Mouse (Mus musculus) lung, postnatal 0 days (tissue): ENCODE measurements at regions not wholly inside any gene's neighbourhood (a gene's known extent, or its start where the extent isn't known, plus 50 kb on each side); places are given as distances from the start of the nearest gene placed in this dataset.

Experiments used
- ATAC-seq: fragments of 200-750 bp; cut with Nextera tagmentation; 2 replicates; pipeline ENCODE4 v1.8.0; 2017; ENCODE audit warnings: moderate library complexity
- DNase-seq: peaks from one replicate; pipeline ENCODE4 v3.0.0-alpha.2; 2016; ENCODE audit warnings: low spot score
- H3K27ac ChIP-seq: fragments of 300-500 bp; sonication (generic); 2 replicates; pipeline ENCODE4 v1.5.1; 2014; ENCODE audit warnings: antibody characterized with exemption, mild to moderate bottlenecking, low read length, mixed read lengths
- H3K27me3 ChIP-seq: fragments of 300-500 bp; sonication (generic); replicated peaks from 2 replicates; pipeline ENCODE4 v1.6.1; 2014; ENCODE audit warnings: low read length, mixed read lengths; ENCODE audit not compliant: insufficient read depth
- H3K36me3 ChIP-seq: fragments of 300-500 bp; sonication (generic); 2 replicates; pipeline ENCODE4 v1.6.1; 2014; ENCODE audit warnings: low read length, mixed read lengths; ENCODE audit not compliant: insufficient read depth
- H3K4me1 ChIP-seq: fragments of 300-500 bp; sonication (generic); 2 replicates; pipeline ENCODE4 v1.6.1; 2014; ENCODE audit warnings: antibody characterized with exemption, low read depth, low read length, mixed read lengths; ENCODE audit not compliant: insufficient read depth
- H3K4me2 ChIP-seq: fragments of 300-500 bp; sonication (generic); replicated peaks from 2 replicates; pipeline ENCODE4 v1.6.1; 2014; ENCODE audit warnings: low read depth, mild to moderate bottlenecking, low read length, moderate library complexity, mixed read lengths
- H3K4me3 ChIP-seq: fragments of 300-500 bp; sonication (generic); 2 replicates; pipeline ENCODE4 v1.5.1; 2014; ENCODE audit warnings: low read depth, low read length
- H3K9ac ChIP-seq: fragments of 300-500 bp; sonication (generic); replicated peaks from 2 replicates; pipeline ENCODE4 v1.6.1; 2014; ENCODE audit warnings: low read depth, mild to moderate bottlenecking
- H3K9me3 ChIP-seq: fragments of 300-500 bp; sonication (generic); 2 replicates; pipeline ENCODE4 v1.6.1; 2016; ENCODE audit warnings: low read length, mixed read lengths
- CTCF ChIP-seq: IDR thresholded peaks from 2 replicates; pipeline ENCODE4 v1.5.1; 2016; ENCODE audit warnings: antibody characterized with exemption, mild to moderate bottlenecking
- EP300 ChIP-seq: IDR thresholded peaks from 2 replicates; pipeline ENCODE4 v1.6.1; 2016; ENCODE audit warnings: antibody characterized with exemption, mild to moderate bottlenecking, control low read depth
- WGBS: fragments of 180-500 bp; shearing (Covaris S2); extraction: QIAGEN DNeasy Blood & Tissue Kit; methylation state at CpG from one replicate; pipeline ENCODE4 v1.1.7; 2014; 5-methylcytosine and 5-hydroxymethylcytosine counted together

DNA sequence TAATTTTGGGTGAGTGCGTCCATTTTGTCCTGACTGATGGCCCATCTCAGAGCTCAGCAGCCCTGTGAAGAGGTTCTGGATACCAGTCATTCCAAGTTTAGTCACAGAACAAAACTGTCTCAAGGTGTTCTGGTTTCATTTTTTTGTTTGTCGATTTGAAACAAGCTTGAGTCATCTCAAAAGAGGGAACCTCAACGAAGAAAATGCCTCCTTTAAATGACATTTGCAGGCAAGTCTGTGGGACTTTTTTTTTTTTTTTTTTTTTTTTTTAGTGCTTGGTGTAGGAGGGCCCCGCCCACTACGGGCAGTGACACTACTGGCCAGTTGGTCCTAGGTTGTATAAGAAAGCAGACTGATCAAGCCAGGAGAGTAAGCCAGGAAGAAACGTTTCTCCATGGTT is 175.3 kb upstream of the Ubash3b start:
- H3K27me3 ChIP-seq: no peaks in the 10 kb centered on the region
- H3K36me3 ChIP-seq: no peaks in the 10 kb centered on the region
- no peaks in the 10 kb centered on the region for H3K9me3 ChIP-seq
- WGBS: 76% methylated on average over 6 of the region's 6 CpGs
- H3K4me3 ChIP-seq: no peak overlapping the region
- TF ChIP-seq EP300 (no peak), CTCF (no peak)
- H3K4me2 ChIP-seq: no peak overlapping the region
- H3K4me1 ChIP-seq: no peaks in the 10 kb centered on the region
- DNase-seq (no peak), ATAC-seq (no peak)
- no peak overlapping the region for H3K9ac ChIP-seq
- no peak overlapping the region for H3K27ac ChIP-seq

DNA sequence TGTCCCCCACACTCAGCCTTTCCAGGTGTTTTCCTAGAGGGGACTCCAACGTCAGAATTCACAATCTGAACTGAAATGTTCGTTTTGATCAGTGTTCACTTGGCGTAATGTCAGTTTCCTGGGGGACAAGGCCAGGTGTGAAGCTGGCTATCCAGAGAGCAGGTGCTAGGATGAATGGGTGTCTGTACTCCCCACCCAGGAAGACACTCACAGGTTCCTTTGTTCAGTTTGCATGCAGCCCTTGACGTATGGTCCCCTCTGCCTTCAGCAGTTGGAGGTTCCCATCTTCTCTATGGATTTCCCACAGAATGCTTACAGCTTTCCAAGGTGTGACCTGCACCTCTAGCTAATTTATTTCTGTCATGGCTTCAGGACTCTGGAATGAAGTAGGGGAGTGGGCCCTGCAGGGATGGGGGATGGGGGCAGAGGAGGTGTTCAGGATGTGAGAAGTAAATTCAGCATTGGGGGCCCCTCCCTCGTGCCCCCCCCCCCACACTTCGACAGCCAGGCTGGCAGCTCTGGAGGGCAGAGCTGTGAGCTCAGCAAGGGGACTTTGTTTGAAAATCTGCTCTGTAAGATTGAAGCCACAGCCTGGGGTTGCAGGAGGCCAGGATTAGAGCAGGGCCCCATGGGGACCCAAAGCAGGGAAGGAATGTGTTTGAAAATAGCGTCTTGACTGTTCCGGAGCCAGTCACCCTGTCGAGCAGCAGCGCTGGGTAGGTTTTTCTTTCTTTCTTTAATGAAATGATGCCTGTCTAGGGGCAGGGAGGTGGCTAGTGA is 173.2 kb upstream of the Ubash3b start:
- Histone ChIP-seq H3K36me3 (no peaks in the 10 kb centered on the region), H3K4me2 (no peak overlapping the region), H3K9ac (no peak overlapping the region), H3K4me1 (no peaks in the 10 kb centered on the region), H3K27ac (no peak overlapping the region), H3K9me3 (no peaks in the 10 kb centered on the region), H3K27me3 (no peaks in the 10 kb centered on the region), H3K4me3 (no peak overlapping the region)
- no peak for TF ChIP-seq CTCF
- TF ChIP-seq EP300: no peak
- ATAC-seq (no peak), DNase-seq (no peak)
- 33% methylated on average over 10 of the region's 10 CpGs for WGBS

DNA sequence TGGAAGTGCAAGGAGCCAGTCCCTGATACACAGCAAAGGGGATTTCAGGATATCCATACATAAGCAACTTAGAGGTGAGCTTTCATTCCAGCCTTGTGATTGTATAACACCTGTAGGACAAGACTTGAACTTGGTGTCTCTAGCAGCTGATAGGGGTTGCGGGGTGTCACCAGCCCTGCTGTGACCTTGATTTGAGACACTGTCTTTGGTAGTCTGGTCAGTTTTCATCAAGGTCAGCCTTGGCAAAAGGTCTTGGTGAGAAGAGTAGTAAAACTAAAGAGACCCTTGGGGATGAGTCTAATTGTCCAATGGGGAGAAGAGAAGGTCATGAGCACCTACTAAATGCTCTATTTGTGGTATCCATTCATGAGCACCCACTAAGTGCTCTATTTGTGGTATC is 172.0 kb upstream of the Ubash3b start:
- Histone ChIP-seq H3K4me1 (no peaks in the 10 kb centered on the region), H3K9me3 (no peaks in the 10 kb centered on the region), H3K27me3 (no peaks in the 10 kb centered on the region), H3K27ac (no peak overlapping the region), H3K4me2 (no peak overlapping the region), H3K4me3 (no peak overlapping the region), H3K9ac (no peak overlapping the region), H3K36me3 (no peaks in the 10 kb centered on the region)
- WGBS: 100% methylated on average over 1 of the region's 1 CpGs
- ATAC-seq: no peak
- no peak for DNase-seq
- no peak for TF ChIP-seq EP300
- TF ChIP-seq CTCF: no peak

DNA sequence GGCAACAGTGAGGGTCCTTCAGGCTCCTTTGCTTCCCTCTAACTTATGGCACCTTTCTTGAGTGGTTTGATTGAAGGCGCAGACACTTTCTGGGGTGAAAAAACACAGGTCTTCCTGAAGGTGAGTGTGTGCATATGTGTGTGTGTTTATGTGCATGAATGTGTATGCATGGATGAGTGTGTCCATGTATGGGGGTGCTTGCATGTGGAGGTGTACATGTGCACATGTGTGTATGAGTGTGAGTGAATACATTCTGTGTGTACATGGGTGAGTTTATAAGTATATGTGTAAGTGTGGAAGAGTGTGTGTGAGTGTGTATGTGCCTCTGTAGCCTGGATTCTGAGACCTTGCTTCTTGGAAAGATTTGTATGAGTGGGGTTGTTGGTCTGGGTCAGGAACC is 167.5 kb upstream of the Ubash3b start:
- Histone ChIP-seq H3K9ac (no peak overlapping the region), H3K4me3 (no peak overlapping the region), H3K9me3 (no peaks in the 10 kb centered on the region), H3K4me2 (no peak overlapping the region), H3K27ac (no peak overlapping the region), H3K36me3 (no peaks in the 10 kb centered on the region), H3K27me3 (no peaks in the 10 kb centered on the region), H3K4me1 (no peaks in the 10 kb centered on the region)
- no peak for TF ChIP-seq EP300
- no peak for TF ChIP-seq CTCF
- DNase-seq (no peak), ATAC-seq (no peak)
- 88% methylated on average over 1 of the region's 1 CpGs for WGBS

DNA sequence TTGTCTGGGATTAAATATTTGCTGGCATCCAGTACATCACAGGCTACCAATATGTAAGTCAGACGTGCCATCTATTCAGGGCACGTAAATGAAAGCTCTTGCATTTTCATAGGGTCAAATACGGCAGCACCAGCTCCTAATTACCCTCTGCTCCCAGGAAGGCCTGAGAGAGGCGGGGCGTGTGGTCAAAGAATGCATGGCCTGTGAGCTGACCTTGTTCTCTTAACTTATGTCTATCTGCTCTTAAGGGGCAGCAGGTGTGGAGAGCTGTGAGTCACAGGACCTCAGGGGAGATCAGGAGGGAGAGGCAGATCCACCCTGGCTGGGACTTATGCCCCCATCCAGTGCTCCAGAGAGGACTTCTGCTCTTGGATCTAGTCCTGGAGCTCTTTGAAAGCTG is 167.0 kb upstream of the Ubash3b start:
- Histone ChIP-seq H3K9ac (no peak overlapping the region), H3K4me3 (no peak overlapping the region)

DNA sequence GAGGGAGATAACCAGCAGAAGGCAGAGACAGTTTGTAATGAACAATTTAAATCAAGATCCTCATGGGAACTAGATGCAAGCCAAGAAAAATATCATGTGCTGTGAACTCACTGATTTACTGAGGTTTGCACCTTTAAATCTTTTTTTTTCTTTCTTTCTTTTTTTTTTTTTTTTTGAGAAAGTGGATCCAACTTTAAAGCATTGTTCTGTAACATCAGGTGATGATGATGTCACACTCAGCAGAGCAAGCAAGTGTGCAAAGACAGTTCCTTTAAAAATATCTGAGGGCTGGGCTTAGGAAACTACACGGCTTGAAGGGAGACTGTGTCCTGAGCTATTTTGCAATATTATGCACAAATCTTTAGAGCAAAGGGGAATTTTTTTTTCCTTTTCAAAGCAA is 166.6 kb upstream of the Ubash3b start:
- no peak overlapping the region for H3K4me3 ChIP-seq
- H3K27ac ChIP-seq: no peak overlapping the region
- no peaks in the 10 kb centered on the region for H3K27me3 ChIP-seq
- no peak overlapping the region for H3K9ac ChIP-seq
- ATAC-seq (no peak), DNase-seq (no peak)
- H3K9me3 ChIP-seq: no peaks in the 10 kb centered on the region
- no peaks in the 10 kb centered on the region for H3K4me1 ChIP-seq
- H3K4me2 ChIP-seq: no peak overlapping the region
- TF ChIP-seq EP300 (no peak), CTCF (no peak)
- no peaks in the 10 kb centered on the region for H3K36me3 ChIP-seq
- 10% methylated on average over 1 of the region's 1 CpGs for WGBS

More for the DNA sequence above, 167.0 kb upstream of the Ubash3b start:
- no peaks in the 10 kb centered on the region for H3K9me3 ChIP-seq
- DNase-seq: no peak
- H3K4me1 ChIP-seq: no peaks in the 10 kb centered on the region
- TF ChIP-seq CTCF (no peak), EP300 (no peak)
- no peak overlapping the region for H3K27ac ChIP-seq
- H3K27me3 ChIP-seq: no peaks in the 10 kb centered on the region
- WGBS: 43% methylated on average over 5 of the region's 5 CpGs
- no peak for ATAC-seq
- no peaks in the 10 kb centered on the region for H3K36me3 ChIP-seq
- H3K4me2 ChIP-seq: no peak overlapping the region

DNA sequence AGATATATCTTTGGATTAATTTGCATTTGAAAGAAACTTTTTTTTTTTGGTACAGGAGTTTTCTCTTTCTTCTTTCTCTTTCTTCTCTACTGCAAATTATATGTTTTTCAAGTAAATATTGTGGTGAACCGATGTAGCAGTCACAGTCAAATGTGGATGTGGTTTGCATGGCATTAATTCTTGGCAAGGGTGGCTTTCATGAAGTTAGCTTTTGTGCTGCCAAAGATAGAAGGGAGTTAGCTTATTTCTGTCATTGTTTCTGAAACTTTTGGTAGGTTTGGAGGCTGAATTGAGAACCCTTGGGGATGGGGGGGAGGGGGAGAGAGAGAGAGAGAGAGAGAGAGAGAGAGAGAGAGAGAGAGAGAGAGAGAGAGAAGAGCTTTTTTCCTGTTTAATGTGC is 166.1 kb upstream of the Ubash3b start:
- Histone ChIP-seq H3K9ac (no peak overlapping the region), H3K4me2 (no peak overlapping the region), H3K4me1 (no peaks in the 10 kb centered on the region), H3K27ac (no peak overlapping the region), H3K27me3 (no peaks in the 10 kb centered on the region), H3K9me3 (no peaks in the 10 kb centered on the region), H3K4me3 (no peak overlapping the region), H3K36me3 (no peaks in the 10 kb centered on the region)
- DNase-seq (no peak), ATAC-seq (no peak)
- TF ChIP-seq CTCF (no peak), EP300 (no peak)
- 67% methylated on average over 1 of the region's 1 CpGs for WGBS
